Mouse (Mus musculus) olfactory bulb, adult 2 months (tissue): ENCODE measurements at regions not wholly inside any gene's neighbourhood (a gene's known extent, or its start where the extent isn't known, plus 50 kb on each side); places are given as distances from the start of the nearest gene placed in this dataset.
"Not testable (repeated sequence)": the region's sequence is repeated elsewhere in the genome, so short reads cannot be mapped to it uniquely, and the experiment has no call there.

Experiments
- H3K27ac ChIP-seq: fragments of 200-500 bp; 2 replicates; pipeline ENCODE4 v1.5.1; 2012; ENCODE audit warnings: low read depth, low read length; ENCODE audit not compliant: insufficient read depth
- H3K4me1 ChIP-seq: fragments of 200-500 bp; 2 replicates; pipeline ENCODE4 v1.6.1; 2012; ENCODE audit warnings: low read length; ENCODE audit not compliant: control insufficient read depth, insufficient read depth
- H3K4me3 ChIP-seq: fragments of 200-500 bp; 2 replicates; pipeline ENCODE4 v1.5.1; 2012; ENCODE audit warnings: mild to moderate bottlenecking, low read depth, low read length, moderate library complexity; ENCODE audit not compliant: insufficient read depth
- CTCF ChIP-seq: fragments of 200-500 bp; IDR thresholded peaks from 2 replicates; pipeline ENCODE4 v1.5.1; 2012; ENCODE audit warnings: low read depth, mild to moderate bottlenecking, low read length, moderate library complexity; ENCODE audit not compliant: insufficient read depth
- POLR2A ChIP-seq: fragments of 200-500 bp; IDR thresholded peaks from 2 replicates; pipeline ENCODE4 v1.6.1; 2012; ENCODE audit warnings: mild to moderate bottlenecking, low read depth, low read length, moderate library complexity; ENCODE audit not compliant: insufficient read depth
- whole genome bisulfite sequencing: fragments of 180-500 bp; shearing (Covaris S2); methylation state at CpG from one replicate; pipeline ENCODE4 v1.1.7; 2018; 5-methylcytosine and 5-hydroxymethylcytosine counted together

DNA sequence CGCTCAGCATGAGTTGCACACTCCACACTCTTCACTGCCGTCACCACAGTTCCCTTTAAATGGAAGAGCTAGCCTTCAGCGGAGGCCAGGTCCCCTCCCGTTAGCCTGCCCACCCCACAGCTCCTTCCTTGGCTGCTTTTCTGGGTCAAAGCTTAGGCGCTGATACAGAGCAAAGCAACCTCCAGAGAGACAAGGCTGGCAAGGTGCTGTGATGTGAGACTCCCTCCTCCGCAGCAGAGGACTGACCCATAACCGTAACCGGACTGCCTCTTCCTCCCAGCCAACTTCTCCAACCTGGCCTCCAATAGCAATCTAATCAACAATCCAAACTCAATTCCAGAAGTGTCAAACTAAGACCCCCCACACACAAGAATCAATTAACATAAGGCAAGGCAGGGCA lies 140.4 kb downstream of the Katnal1 start:
- peaks cover 22% of the 10 kb centered on the region for H3K4me1 ChIP-seq
- 55% methylated on average over 8 of the region's 8 CpGs for WGBS
- H3K27ac ChIP-seq, result no peak overlapping the region
- no peak overlapping the region for H3K4me3 ChIP-seq
- TF ChIP-seq POLR2A, result no peak

DNA sequence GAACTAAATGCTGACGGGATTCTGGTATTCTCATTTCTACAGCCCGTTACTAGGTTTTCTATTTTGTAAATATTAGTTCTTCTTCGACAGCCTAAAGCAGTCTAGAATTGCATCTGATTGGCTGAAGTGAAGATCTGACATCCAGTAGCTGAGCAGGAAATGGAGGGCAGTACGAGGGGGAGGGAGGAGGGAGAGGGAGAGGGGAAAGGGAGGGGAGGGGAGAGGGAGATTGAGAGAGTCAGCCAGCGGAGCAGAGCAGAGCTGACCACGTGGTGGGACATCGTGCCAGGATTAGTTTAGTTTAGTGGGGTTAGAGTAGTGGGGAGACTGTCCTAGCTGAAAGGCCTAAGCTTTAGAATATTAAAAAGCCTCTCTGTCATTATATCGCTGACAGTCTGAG lies 141.8 kb downstream of the Katnal1 start:
- no peak overlapping the region for H3K4me3 ChIP-seq
- WGBS, result 30% methylated on average over 8 of the region's 8 CpGs
- H3K27ac ChIP-seq, result no peak overlapping the region
- no peak for TF ChIP-seq POLR2A
- TF ChIP-seq CTCF, result no peak
- peaks cover 17% of the 10 kb centered on the region for H3K4me1 ChIP-seq

DNA sequence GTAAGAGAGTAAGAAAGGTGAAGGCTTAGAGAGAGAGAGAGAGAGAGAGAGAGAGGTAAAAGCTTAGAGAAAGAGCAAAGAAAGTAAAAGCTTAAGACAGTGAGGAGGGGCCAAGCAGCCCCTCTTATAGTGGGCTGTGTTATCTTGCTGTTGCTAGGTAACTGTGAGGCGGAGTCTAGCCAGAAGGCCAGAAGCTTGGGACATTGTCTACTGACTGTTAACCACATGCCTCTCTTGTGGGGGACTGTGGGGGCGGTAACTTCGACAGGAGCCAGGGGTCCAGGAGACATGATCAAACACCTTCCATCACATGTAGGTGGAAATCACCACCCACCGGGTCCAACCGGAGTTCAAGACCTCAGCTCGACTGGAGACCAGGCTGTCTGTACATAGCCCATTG lies 148.0 kb downstream of the Katnal1 start:
- 75% methylated on average over 6 of the region's 6 CpGs for WGBS
- not testable (repeated sequence) for H3K4me1 ChIP-seq, H3K27ac ChIP-seq, H3K4me3 ChIP-seq

DNA sequence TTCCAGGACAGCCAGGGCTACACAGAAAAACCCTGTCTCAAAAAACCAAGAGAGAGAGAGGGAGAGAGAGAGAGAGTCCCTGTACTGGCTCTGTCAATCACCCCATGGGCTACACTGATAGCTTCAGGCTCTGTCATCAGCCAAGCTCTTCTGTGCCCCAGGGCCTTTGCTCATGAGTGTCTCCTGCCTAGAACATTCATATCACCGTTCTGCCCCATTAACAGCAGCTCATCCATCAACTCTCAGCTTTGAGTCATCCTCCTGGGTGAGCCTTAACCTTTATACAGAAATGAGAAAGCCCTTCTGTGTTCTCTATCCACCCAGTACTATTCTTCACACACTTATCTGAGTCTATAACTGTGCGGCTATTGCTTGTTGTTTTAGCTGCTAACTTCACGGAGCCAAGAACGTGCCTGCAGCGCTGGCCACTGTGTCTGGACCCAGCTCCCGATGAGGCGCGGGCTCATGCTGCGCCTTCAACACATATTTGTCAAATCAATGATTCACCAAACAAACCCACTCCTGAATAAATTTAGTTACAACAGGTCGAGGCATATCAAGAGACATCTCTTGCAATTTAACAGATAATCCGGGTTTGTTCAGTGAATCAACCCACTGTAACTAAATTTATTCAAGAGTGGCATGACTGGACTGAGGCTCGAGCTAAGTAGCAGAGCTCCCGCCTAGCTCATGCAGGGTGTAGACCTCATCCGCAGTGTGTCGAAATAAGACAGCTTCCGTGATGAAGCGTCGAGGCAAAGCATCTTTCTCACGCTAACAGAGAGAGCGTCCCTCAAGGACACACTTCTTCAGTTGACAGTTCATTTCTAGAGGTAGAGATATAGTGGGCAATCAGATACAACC lies 152.1 kb downstream of the Katnal1 start:
- 71% methylated on average over 20 of the region's 20 CpGs for WGBS
- Histone ChIP-seq H3K4me1 (peaks cover 14% of the 10 kb centered on the region; the same call in 1 of the 2 replicates), H3K27ac (no peak overlapping the region), H3K4me3 (no peak overlapping the region)
- TF ChIP-seq CTCF, result no peak
- no peak for TF ChIP-seq POLR2A

DNA sequence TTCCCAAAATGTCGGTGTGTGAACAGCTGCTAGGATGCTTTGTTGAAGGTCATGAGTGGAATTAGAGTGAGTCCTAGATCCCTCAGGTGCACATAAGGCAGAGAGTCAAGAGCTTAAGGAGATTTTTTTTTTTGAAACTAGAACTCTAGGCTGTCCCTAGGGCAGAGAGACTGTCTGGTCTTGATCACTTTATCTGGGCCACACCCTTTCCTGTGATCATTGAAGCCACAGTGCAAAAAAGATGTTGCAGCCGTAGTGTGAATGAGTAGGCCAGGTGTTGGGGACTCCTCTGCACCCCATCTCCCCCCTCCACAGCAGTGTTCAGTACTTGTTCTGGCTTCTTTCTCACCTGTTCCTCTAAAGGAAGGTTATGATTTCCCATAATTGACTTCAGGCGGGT lies 153.9 kb downstream of the Katnal1 start:
- 91% methylated on average over 3 of the region's 3 CpGs for WGBS
- no peak for TF ChIP-seq POLR2A
- TF ChIP-seq CTCF, result no peak
- Histone ChIP-seq H3K27ac (no peak overlapping the region), H3K4me3 (no peak overlapping the region), H3K4me1 (peaks cover 10% of the 10 kb centered on the region; the same call in 1 of the 2 replicates)

DNA sequence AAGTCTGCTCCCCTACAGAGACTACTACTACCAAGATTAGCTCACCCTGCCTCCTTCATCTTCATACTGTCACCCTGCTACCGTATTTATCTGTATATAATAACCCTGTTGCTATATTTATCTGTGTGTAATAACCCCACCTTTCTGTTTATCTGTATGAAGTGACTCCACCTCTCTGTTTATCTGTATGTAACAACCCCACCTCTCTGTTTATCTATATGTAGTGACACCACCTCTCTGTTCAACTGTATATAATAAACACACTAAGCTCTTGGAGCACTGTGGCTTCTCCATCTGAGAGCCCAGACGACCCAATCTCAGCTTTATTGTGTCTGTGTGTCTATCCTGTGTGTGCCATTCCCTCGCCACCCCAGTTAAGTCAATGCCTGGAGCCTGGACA lies 154.7 kb downstream of the Katnal1 start:
- no peak overlapping the region for H3K4me3 ChIP-seq
- WGBS, result 60% methylated on average over 3 of the region's 3 CpGs

DNA sequence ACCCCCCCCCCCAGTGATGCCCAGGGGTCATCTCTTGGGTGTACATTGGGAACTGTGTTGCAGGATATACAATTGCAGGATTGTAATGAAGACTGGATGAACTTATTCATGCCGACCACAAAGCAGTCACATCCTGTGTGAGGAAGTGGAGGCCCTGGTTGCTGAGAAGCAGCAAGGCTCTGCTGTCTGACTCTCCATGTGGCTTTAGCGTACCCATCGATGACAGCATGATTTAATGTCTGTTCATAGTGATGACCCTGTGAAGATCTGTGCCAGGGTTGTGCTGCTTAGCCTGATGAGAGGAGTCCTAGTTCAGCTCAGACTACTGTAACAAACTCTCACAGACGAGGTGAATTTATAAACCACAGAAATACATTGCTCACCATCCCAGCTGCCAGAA lies 159.7 kb downstream of the Katnal1 start:
- WGBS, result 84% methylated on average over 4 of the region's 4 CpGs
- TF ChIP-seq POLR2A (no peak), CTCF (no peak)
- no peak overlapping the region for H3K4me3 ChIP-seq

More for the DNA sequence above, 154.7 kb downstream of the Katnal1 start:
- H3K4me1 ChIP-seq, result peaks cover 10% of the 10 kb centered on the region; the same call in 1 of the 2 replicates
- H3K27ac ChIP-seq, result no peak overlapping the region
- no peak for TF ChIP-seq POLR2A
- TF ChIP-seq CTCF, result no peak

DNA sequence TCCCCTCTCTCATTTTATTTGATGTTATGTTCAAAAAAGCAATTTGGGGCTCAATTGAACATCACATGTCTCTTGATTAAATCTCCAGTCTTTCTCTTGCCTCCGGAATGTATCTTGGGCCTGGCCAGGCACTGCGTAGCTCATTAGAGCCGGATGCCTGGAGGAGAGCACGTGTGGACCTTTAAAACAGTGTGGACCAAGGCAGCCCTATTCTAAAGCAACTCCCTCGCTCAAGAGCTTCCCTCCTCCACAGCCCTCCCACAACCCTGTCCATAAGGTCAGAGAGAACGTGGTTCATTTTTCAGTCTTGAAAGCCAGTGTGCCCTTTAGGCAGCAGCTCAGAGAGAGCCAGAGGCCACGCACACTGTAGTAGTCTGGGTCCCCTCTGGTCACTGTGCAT lies 160.8 kb downstream of the Katnal1 start:
- H3K4me3 ChIP-seq, result no peak overlapping the region
- no peak overlapping the region for H3K27ac ChIP-seq
- no peaks in the 10 kb centered on the region; the same call in 1 of the 2 replicates for H3K4me1 ChIP-seq
- 87% methylated on average over 7 of the region's 7 CpGs for WGBS
- no peak for TF ChIP-seq CTCF
- TF ChIP-seq POLR2A, result no peak

More for the DNA sequence above, 159.7 kb downstream of the Katnal1 start:
- Histone ChIP-seq H3K4me1 (peaks cover 3% of the 10 kb centered on the region; the same call in 1 of the 2 replicates), H3K27ac (no peak overlapping the region)

DNA sequence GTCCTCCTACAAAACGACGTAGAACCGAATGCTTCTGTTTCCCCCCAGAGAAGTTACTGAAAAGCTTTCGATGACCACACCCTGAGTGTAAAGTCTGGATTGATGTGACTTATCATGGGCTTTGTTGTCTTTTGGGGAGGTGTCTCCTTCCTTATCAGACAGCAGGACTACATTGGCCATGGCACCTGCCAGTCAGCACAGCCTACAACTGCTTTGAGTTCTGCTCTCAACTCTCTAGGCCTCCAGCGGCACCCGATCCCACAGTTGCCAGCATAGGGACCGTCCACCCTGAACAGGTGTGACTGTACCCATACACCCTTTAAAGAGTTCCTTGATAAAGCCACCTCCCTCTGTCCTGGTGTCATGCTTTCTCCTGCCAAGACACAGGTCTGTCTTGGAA lies 163.1 kb downstream of the Katnal1 start:
- 95% methylated on average over 7 of the region's 7 CpGs for WGBS
- TF ChIP-seq CTCF (no peak), POLR2A (no peak)
- no peak overlapping the region for H3K4me3 ChIP-seq
- H3K4me1 ChIP-seq, result no peaks in the 10 kb centered on the region; the same call in 1 of the 2 replicates
- no peak overlapping the region for H3K27ac ChIP-seq

DNA sequence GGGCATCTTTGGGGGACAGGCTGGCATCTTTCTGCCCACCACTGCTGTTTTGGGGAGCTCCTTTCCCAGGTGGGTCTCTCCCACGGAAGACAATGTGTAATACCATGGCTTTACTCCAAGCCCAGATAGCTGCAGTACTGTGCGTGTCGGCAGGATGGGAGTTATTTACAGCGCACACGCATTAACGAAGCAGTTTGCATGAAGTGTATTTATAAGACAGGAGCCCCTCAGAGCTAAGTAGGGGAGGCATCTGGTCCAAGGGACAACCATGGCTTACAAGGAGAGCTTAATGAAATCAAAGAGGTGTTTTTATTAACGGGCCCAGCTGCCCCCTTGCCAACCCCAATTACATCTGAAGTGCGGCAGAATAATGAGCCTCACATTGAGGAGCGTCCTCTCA lies 169.0 kb downstream of the Katnal1 start:
- TF ChIP-seq POLR2A, result no peak
- no peak for TF ChIP-seq CTCF
- WGBS, result 40% methylated on average over 9 of the region's 9 CpGs
- Histone ChIP-seq H3K4me1 (peaks cover 20% of the 10 kb centered on the region), H3K27ac (no peak overlapping the region), H3K4me3 (no peak overlapping the region)
